Mouse (Mus musculus) inflammation-experienced regulatory T-cells, adult 6 months (primary cell): Measurements from ENCODE around the gene Nrxn2. TPM values are rescaled to one million over a fixed set of nuclear protein-coding genes. Genes with fewer than 3 reads are reported as not detected.

ENCODE experiments used
- ATAC-seq: one replicate; pipeline ENCODE4 v1.8.0; 2017
- polyA plus RNA-seq, 3 experiments: library from polyadenylated mRNA; unstranded; fragments of 100-300 nt; shearing (Covaris generic); gene quantifications; one replicate each; pipeline ENCODE4 v1.2.1; 2017

The Nrxn2 gene
- polyA plus RNA-seq, 3 experiments from 2014 or later, result 0.26 TPM; not detected in 2

GRCm38 (mm10) chr19:6544712-6545111 is 126.2 kb downstream of the Nrxn2 start:
- ATAC-seq, result no peak

GRCm38 (mm10) chr19:6545481-6545880 is 127.0 kb downstream of the Nrxn2 start:
- no peak for ATAC-seq

GRCm38 (mm10) chr19:6546096-6546495 is 127.6 kb downstream of the Nrxn2 start:
- ATAC-seq, result no peak

GRCm38 (mm10) chr19:6547801-6548200 is 129.3 kb downstream of the Nrxn2 start:
- ATAC-seq, result no peak

GRCm38 (mm10) chr19:6548431-6549410 is 130.2 kb downstream of the Nrxn2 start:
- no peak for ATAC-seq

- no peak for ATAC-seq
Measured at GRCm38 (mm10) chr19:6549566-6549965, 131.0 kb downstream of the Nrxn2 start.

- ATAC-seq, result no peak
Measured at GRCm38 (mm10) chr19:6551215-6551614, 132.7 kb downstream of the Nrxn2 start.

- ATAC-seq, result no peak
Measured at GRCm38 (mm10) chr19:6552302-6553028, 133.9 kb downstream of the Nrxn2 start.

GRCm38 (mm10) chr19:6553174-6553573 is 134.6 kb downstream of the Nrxn2 start:
- no peak for ATAC-seq

- no peak for ATAC-seq
Measured at GRCm38 (mm10) chr19:6553819-6554582, 135.5 kb downstream of the Nrxn2 start.

GRCm38 (mm10) chr19:6559576-6559975 is 141.0 kb downstream of the Nrxn2 start:
- ATAC-seq, result no peak

- no peak for ATAC-seq
Measured at GRCm38 (mm10) chr19:6560246-6560815, 141.8 kb downstream of the Nrxn2 start.

GRCm38 (mm10) chr19:6565136-6565535 is 146.6 kb downstream of the Nrxn2 start:
- ATAC-seq, result no peak

GRCm38 (mm10) chr19:6566450-6566849 is 147.9 kb downstream of the Nrxn2 start:
- ATAC-seq, result no peak

GRCm38 (mm10) chr19:6569021-6569420 is 150.5 kb downstream of the Nrxn2 start:
- no peak for ATAC-seq

- ATAC-seq, result no peak
Measured at GRCm38 (mm10) chr19:6569561-6569960, 151.0 kb downstream of the Nrxn2 start.

- no peak for ATAC-seq
Measured at GRCm38 (mm10) chr19:6571476-6571875, 152.9 kb downstream of the Nrxn2 start.

GRCm38 (mm10) chr19:6572001-6572400 is 153.5 kb downstream of the Nrxn2 start:
- ATAC-seq, result no peak
